Mouse (Mus musculus) megakaryocyte, embryonic 14.5 days (primary cell): ENCODE results near the gene Stat1.

Experiments
- FLI1 ChIP-seq: IDR thresholded peaks from 2 replicates; pipeline ENCODE4 v1.6.1; 2012; ENCODE audit warnings: low read length, inconsistent platforms, mixed read lengths
- GATA1 ChIP-seq: IDR thresholded peaks from 3 replicates; pipeline ENCODE4 v1.6.1; 2012; ENCODE audit warnings: mixed read lengths, low read length, inconsistent platforms, borderline replicate concordance

DNA sequence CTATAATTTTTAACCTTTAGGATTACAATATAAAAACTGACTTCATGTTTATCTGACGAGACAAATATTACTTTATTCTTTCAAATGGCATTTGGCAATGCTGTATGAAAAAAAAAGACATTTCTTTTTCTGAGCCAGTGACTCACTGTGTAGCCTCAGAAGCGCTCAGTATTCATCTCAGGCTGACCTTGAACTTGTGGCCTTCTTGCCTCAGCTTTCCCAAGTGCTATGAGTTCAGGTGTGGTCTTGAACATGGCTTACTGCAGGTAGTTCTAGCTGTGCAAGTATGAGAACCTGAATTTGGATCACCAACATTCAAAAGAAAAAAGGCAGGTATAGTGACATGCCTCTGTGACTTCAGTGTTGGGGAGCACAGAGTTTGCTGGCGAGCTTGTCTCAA lies 1.8 kb downstream of the Stat1 start:
- TF ChIP-seq FLI1 (no peak), GATA1 (no peak)
